Comparison of ENCODE assay signal across 24 mouse cellular contexts in the genomic region with DNA sequence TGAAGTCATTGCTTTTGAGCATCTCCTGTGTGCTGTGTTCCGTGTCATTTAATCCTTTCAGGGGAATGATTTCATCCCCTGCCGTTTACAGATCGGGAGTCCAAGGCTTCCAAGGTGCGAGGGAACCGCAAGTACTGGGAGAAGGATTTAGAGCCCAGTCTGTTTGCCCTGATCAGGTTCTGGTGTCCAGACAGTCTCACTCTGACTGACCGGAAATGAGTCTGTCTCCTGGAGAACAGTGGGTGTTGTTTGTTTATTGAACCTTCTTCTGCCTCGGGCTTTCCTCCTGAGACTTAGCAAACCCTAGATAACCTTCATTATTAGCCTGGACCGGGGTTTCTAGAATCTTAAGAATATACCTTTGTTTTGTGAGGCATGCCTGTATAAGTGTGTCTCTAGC. TPM values are rescaled to one million over a fixed set of nuclear protein-coding genes. Genes with fewer than 3 reads are reported as not detected.
DNase-seq lines count a peak whose midpoint lies in the region; ATAC-seq and TF ChIP-seq lines count a peak whose summit lies in the region.
"Had no signal": no experiment of that assay in that cellular context is flagged by ENCODE, and none has a peak within 500 bp of the region (broad histone marks: within the 10 kb centered on the region; RNA-seq: fewer than 3 reads in every experiment).

No protein-coding gene starts in this region.

- no peak overlapping the region for H3K4me2 ChIP-seq in hindbrain, postnatal 0 days (ENCODE audit: low read depth, low read length)
- peak overlapping the region; percentile 11; the same call in 1 of the 2 replicates for H3K4me2 ChIP-seq in lung, embryonic 16.5 days (ENCODE audit: low read depth, low read length)
- H3K4me2 ChIP-seq in midbrain, embryonic 15.5 days: no peak overlapping the region
- H3K4me2 ChIP-seq in midbrain, embryonic 12.5 days (replicated peaks): 0 out of 2 replicates have a peak overlapping the region, but pooled peaks have one; percentile 22
- H3K4me2 ChIP-seq in midbrain, embryonic 14.5 days (ENCODE audit: low read length): no peak overlapping the region
- H3K4me2 ChIP-seq: embryonic facial prominence, embryonic 12.5 days; forebrain, embryonic 15.5 days had no signal

- peaks cover 100% of the 10 kb centered on the region for H3K27me3 ChIP-seq in hindbrain, embryonic 10.5 days (ENCODE audit: insufficient read depth, poor library complexity, severe bottlenecking)
- H3K27me3 ChIP-seq in hindbrain, postnatal 0 days (ENCODE audit: insufficient read depth, low read length): peaks cover 82% of the 10 kb centered on the region
- H3K27me3 ChIP-seq in lung, embryonic 16.5 days (ENCODE audit: control insufficient read depth, insufficient read depth, low read depth, low read length): no peaks in the 10 kb centered on the region; the same call in 1 of the 2 replicates
- H3K27me3 ChIP-seq in midbrain, embryonic 10.5 days (ENCODE audit: low read depth, poor library complexity, severe bottlenecking): peaks cover 100% of the 10 kb centered on the region
- peaks cover 93% of the 10 kb centered on the region for H3K27me3 ChIP-seq in midbrain, embryonic 15.5 days (replicated peaks)
- H3K27me3 ChIP-seq in midbrain, embryonic 12.5 days: peaks cover 98% of the 10 kb centered on the region
- peaks cover 95% of the 10 kb centered on the region for H3K27me3 ChIP-seq in midbrain, embryonic 14.5 days (ENCODE audit: control insufficient read depth, insufficient read depth, low read length)
- H3K27me3 ChIP-seq: CH12.LX had no signal

- H3K9me3 ChIP-seq in hindbrain, embryonic 10.5 days: no peaks in the 10 kb centered on the region
- no peaks in the 10 kb centered on the region for H3K9me3 ChIP-seq in hindbrain, postnatal 0 days (ENCODE audit: low read length)
- no peaks in the 10 kb centered on the region for H3K9me3 ChIP-seq in lung, embryonic 16.5 days (ENCODE audit: control insufficient read depth, low read length)
- H3K9me3 ChIP-seq in midbrain, embryonic 10.5 days (replicated peaks): no peaks in the 10 kb centered on the region
- no peaks in the 10 kb centered on the region for H3K9me3 ChIP-seq in midbrain, embryonic 15.5 days
- no peaks in the 10 kb centered on the region for H3K9me3 ChIP-seq in midbrain, embryonic 12.5 days
- no peaks in the 10 kb centered on the region for H3K9me3 ChIP-seq in midbrain, embryonic 14.5 days (ENCODE audit: control insufficient read depth, low read length)
- H3K9me3 ChIP-seq: embryonic facial prominence, embryonic 10.5 days; embryonic facial prominence, embryonic 12.5 days; forebrain, embryonic 13.5 days; forebrain, embryonic 15.5 days had no signal

- ATAC-seq in hindbrain, postnatal 0 days: no peak
- no peak for ATAC-seq in lung, embryonic 16.5 days (ENCODE audit: low read depth)
- ATAC-seq in midbrain, embryonic 15.5 days (replicated peaks): no peak
- ATAC-seq in midbrain, embryonic 12.5 days (ENCODE audit: low FRiP score, low read depth): no peak
- ATAC-seq in midbrain, embryonic 14.5 days (ENCODE audit: low FRiP score, low TSS enrichment): no peak
- ATAC-seq: CD4-positive, CD25-positive, alpha-beta regulatory T cell, adult 4 months had no signal

- WGBS in hindbrain, embryonic 10.5 days: 27% methylated on average over 8 of the region's 8 CpGs
- WGBS in hindbrain, postnatal 0 days: 28% methylated on average over 8 of the region's 8 CpGs
- WGBS in lung, embryonic 16.5 days: 22% methylated on average over 8 of the region's 8 CpGs
- 27% methylated on average over 8 of the region's 8 CpGs for WGBS in midbrain, embryonic 10.5 days
- 18% methylated on average over 8 of the region's 8 CpGs for WGBS in midbrain, embryonic 15.5 days
- 12% methylated on average over 8 of the region's 8 CpGs for WGBS in midbrain, embryonic 12.5 days
- 13% methylated on average over 8 of the region's 8 CpGs for WGBS in midbrain, embryonic 14.5 days

- no peak overlapping the region for H3K4me3 ChIP-seq in hindbrain, embryonic 10.5 days
- no peak overlapping the region for H3K4me3 ChIP-seq in hindbrain, postnatal 0 days (ENCODE audit: low read length)
- no peak overlapping the region for H3K4me3 ChIP-seq in lung, embryonic 16.5 days (ENCODE audit: low read length)
- H3K4me3 ChIP-seq in midbrain, embryonic 10.5 days: no peak overlapping the region
- no peak overlapping the region for H3K4me3 ChIP-seq in midbrain, embryonic 15.5 days
- no peak overlapping the region; the same call in 1 of the 2 replicates for H3K4me3 ChIP-seq in midbrain, embryonic 12.5 days
- H3K4me3 ChIP-seq in midbrain, embryonic 14.5 days (replicated peaks; ENCODE audit: low read depth, low read length): no peak overlapping the region
- H3K4me3 ChIP-seq: embryonic facial prominence, embryonic 10.5 days; embryonic facial prominence, embryonic 12.5 days; forebrain, embryonic 13.5 days; forebrain, embryonic 15.5 days had no signal

- H3K4me1 ChIP-seq in hindbrain, embryonic 10.5 days (replicated peaks): peaks cover 54% of the 10 kb centered on the region
- H3K4me1 ChIP-seq in hindbrain, postnatal 0 days (ENCODE audit: insufficient read depth, low read length): no peaks in the 10 kb centered on the region
- peaks cover 7% of the 10 kb centered on the region; the same call in 1 of the 2 replicates for H3K4me1 ChIP-seq in lung, embryonic 16.5 days (replicated peaks; ENCODE audit: control insufficient read depth, insufficient read depth, low read length)
- peaks cover 88% of the 10 kb centered on the region for H3K4me1 ChIP-seq in midbrain, embryonic 10.5 days
- H3K4me1 ChIP-seq in midbrain, embryonic 15.5 days: peaks cover 14% of the 10 kb centered on the region
- peaks cover 46% of the 10 kb centered on the region for H3K4me1 ChIP-seq in midbrain, embryonic 12.5 days
- H3K4me1 ChIP-seq in midbrain, embryonic 14.5 days (ENCODE audit: control insufficient read depth, insufficient read depth, low read length): peaks cover 12% of the 10 kb centered on the region
- H3K4me1 ChIP-seq: embryonic facial prominence, embryonic 12.5 days had no signal

- DNase-seq in hindbrain, embryonic 10.5 days (ENCODE audit: low spot score): no peak
- DNase-seq in hindbrain, postnatal 0 days (ENCODE audit: low spot score): no peak
- DNase-seq in lung, adult 18-20 months: no peak
- no peak for DNase-seq in midbrain, embryonic 10.5 days (ENCODE audit: low spot score)
- no peak for DNase-seq in midbrain, embryonic 14.5 days
- DNase-seq: adrenal gland, adult 2 months; adrenal gland, postnatal 10 days; adrenal gland, postnatal 25 days; B cell, adult 2 months; cerebellum, adult 11 months; cerebellum, adult 2 months; cerebellum, adult 9-10 months; cerebellum, postnatal 10 days; cerebellum, postnatal 25 days had no signal

- peak overlapping the region; percentile 64; the same call in 1 of the 2 replicates for H3K27ac ChIP-seq in hindbrain, embryonic 10.5 days
- H3K27ac ChIP-seq in hindbrain, postnatal 0 days: no peak overlapping the region
- no peak overlapping the region for H3K27ac ChIP-seq in lung, embryonic 16.5 days (ENCODE audit: low read length)
- H3K27ac ChIP-seq in midbrain, embryonic 10.5 days (replicated peaks): peak overlapping the region; percentile 69
- H3K27ac ChIP-seq in midbrain, embryonic 15.5 days: no peak overlapping the region
- H3K27ac ChIP-seq in midbrain, embryonic 12.5 days (replicated peaks): no peak overlapping the region
- no peak overlapping the region for H3K27ac ChIP-seq in midbrain, embryonic 14.5 days (replicated peaks; ENCODE audit: low read depth, low read length)
- H3K27ac ChIP-seq: embryonic facial prominence, embryonic 10.5 days; embryonic facial prominence, embryonic 12.5 days; forebrain, embryonic 13.5 days; forebrain, embryonic 15.5 days had no signal

- H3K9ac ChIP-seq in hindbrain, postnatal 0 days (replicated peaks; ENCODE audit: low read length): no peak overlapping the region
- H3K9ac ChIP-seq in lung, embryonic 16.5 days (ENCODE audit: low read length): no peak overlapping the region
- no peak overlapping the region for H3K9ac ChIP-seq in midbrain, embryonic 15.5 days
- no peak overlapping the region for H3K9ac ChIP-seq in midbrain, embryonic 12.5 days (replicated peaks)
- H3K9ac ChIP-seq in midbrain, embryonic 14.5 days (replicated peaks; ENCODE audit: low read length): no peak overlapping the region
- H3K9ac ChIP-seq: embryonic facial prominence, embryonic 12.5 days; forebrain, embryonic 13.5 days; forebrain, embryonic 15.5 days had no signal

- TF ChIP-seq CTCF in hindbrain, postnatal 0 days (IDR thresholded peaks at IDR 0.05; ENCODE audit: low read depth): no peak

- no peaks in the 10 kb centered on the region for H3K36me3 ChIP-seq in hindbrain, embryonic 10.5 days
- H3K36me3 ChIP-seq in hindbrain, postnatal 0 days (ENCODE audit: insufficient read depth, low read length): no peaks in the 10 kb centered on the region
- H3K36me3 ChIP-seq in lung, embryonic 16.5 days (ENCODE audit: control insufficient read depth, insufficient read depth, low read length): no peaks in the 10 kb centered on the region
- H3K36me3 ChIP-seq in midbrain, embryonic 10.5 days: no peaks in the 10 kb centered on the region
- no peaks in the 10 kb centered on the region for H3K36me3 ChIP-seq in midbrain, embryonic 15.5 days (replicated peaks)
- H3K36me3 ChIP-seq in midbrain, embryonic 12.5 days: no peaks in the 10 kb centered on the region
- no peaks in the 10 kb centered on the region for H3K36me3 ChIP-seq in midbrain, embryonic 14.5 days (ENCODE audit: control insufficient read depth, insufficient read depth, low read length)
- H3K36me3 ChIP-seq: embryonic facial prominence, embryonic 10.5 days; embryonic facial prominence, embryonic 12.5 days; forebrain, embryonic 15.5 days; G1E had no signal

RNA-seq across cellular contexts. Expression of gene Htatip2, which starts 58.2 kb away (rescaled TPM):
- polyA plus RNA-seq in hindbrain, embryonic 10.5 days (2016; fragmentation: Nextera tagmentation; extraction: Ambion mirVana): 3.6 and 4.3 TPM in 2 replicates
- total RNA-seq in hindbrain, postnatal 0 days (2014; rRNA removed): 1.5 TPM in 1 of 2 replicates, not detected in the other
- polyA plus RNA-seq in hindbrain, postnatal 0 days (2015; fragmentation: Nextera tagmentation; extraction: Ambion mirVana): 7.1 and 8.5 TPM in 2 replicates
- polyA plus RNA-seq in lung, embryonic 16.5 days (2015; fragmentation: Nextera tagmentation; extraction: Ambion mirVana): 16.5 and 18.4 TPM in 2 replicates
- 9.8 and 10.3 TPM in 2 replicates for polyA plus RNA-seq in midbrain, embryonic 10.5 days (2016; fragmentation: Nextera tagmentation; extraction: Ambion mirVana)
- 3.0 and 3.5 TPM in 2 replicates for polyA plus RNA-seq in midbrain, embryonic 15.5 days (2015; fragmentation: Nextera tagmentation; extraction: Ambion mirVana)
- 9.3 and 12.2 TPM in 2 replicates for polyA plus RNA-seq in midbrain, embryonic 12.5 days (2016; fragmentation: Nextera tagmentation; extraction: Ambion mirVana)
- 2.2 and 2.7 TPM in 2 replicates for polyA plus RNA-seq in midbrain, embryonic 14.5 days (2014; fragmentation: Nextera tagmentation; extraction: Ambion mirVana)
- total RNA-seq: CH12.LX had no signal

Comparison
In these comparisons a context has a peak if more than half of its experiments do, and no peak if none do; other contexts are left out.
1. H3K27ac ChIP-seq: peak in hindbrain, embryonic 10.5 days (single experiment) and midbrain, embryonic 10.5 days (single experiment); none in hindbrain, postnatal 0 days (single experiment), lung, embryonic 16.5 days (single experiment), midbrain, embryonic 15.5 days (single experiment), midbrain, embryonic 12.5 days (single experiment) and midbrain, embryonic 14.5 days (single experiment).
2. H3K4me2 ChIP-seq: peak in lung, embryonic 16.5 days (single experiment) and midbrain, embryonic 12.5 days (single experiment); none in hindbrain, postnatal 0 days (single experiment), midbrain, embryonic 15.5 days (single experiment) and midbrain, embryonic 14.5 days (single experiment).